Mouse (Mus musculus) erythroblast, embryonic 14.5 days (primary cell): ENCODE data around the gene Ccl27a.
"Not testable (repeated sequence)": the region's sequence is repeated elsewhere in the genome, so short reads cannot be mapped to it uniquely, and the experiment has no call there.

Source experiments
- GATA1 ChIP-seq: IDR thresholded peaks from 2 replicates; pipeline ENCODE4 v1.6.1; 2012; ENCODE audit warnings: low read length, inconsistent platforms, mixed read lengths
- TAL1 ChIP-seq: IDR thresholded peaks from 3 replicates; pipeline ENCODE4 v1.6.1; 2012; ENCODE audit warnings: low read length, inconsistent platforms, mixed read lengths

DNA sequence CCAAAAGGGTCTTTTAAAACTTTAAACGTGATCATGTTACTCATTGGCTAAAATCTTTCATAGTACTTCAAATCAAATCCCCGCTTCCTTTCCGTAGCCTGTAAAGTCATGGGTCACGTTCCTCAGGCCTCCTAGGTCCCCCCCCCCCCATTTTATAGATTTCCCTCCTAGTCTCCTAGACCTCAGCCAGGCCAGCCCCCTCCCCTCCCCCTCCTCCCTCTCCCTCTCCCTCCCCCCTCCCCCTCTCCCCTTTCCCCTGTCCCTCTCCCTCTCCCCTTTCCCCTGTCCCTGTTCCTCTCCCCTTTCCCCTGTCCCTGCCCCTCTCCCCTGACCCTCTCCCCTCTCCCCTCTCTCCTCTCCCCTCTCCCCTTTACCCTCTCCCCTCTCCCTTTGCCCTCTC, 8.7 kb upstream of the Ccl27a start:
- TF ChIP-seq TAL1, GATA1: not testable (repeated sequence)
